Mouse (Mus musculus): ENCODE measurements around the gene Fam213b. TPM values are rescaled to one million over a fixed set of nuclear protein-coding genes. Genes with fewer than 3 reads are reported as not detected.

Gene Fam213b
- polyA plus RNA-seq, 1 experiment from 2014 or later: 57.3 TPM

GRCm38 (mm10) chr4:154895549-154895948 lies 3.4 kb downstream of the Fam213b start:
- Histone ChIP-seq H3K9ac (no peak overlapping the region), H3K27ac (no peak overlapping the region), H3K27me3 (no peaks in the 10 kb centered on the region), H3K4me3 (no peak overlapping the region), H3K4me2 (no peak overlapping the region), H3K36me3 (0 out of 2 replicates have a peak, but pooled peaks cover 6% of the 10 kb centered on the region), H3K4me1 (peaks cover 23% of the 10 kb centered on the region), H3K9me3 (no peaks in the 10 kb centered on the region)
- 72% methylated on average over 5 of the region's 5 CpGs for WGBS
- ATAC-seq (ENCODE audit: insufficient number of reproducible peaks, low FRiP score, low TSS enrichment, low read depth): no peak

GRCm38 (mm10) chr4:154890887-154891286 lies 8.0 kb downstream of the Fam213b start:
- no peaks in the 10 kb centered on the region for H3K4me1 ChIP-seq
- no peak overlapping the region for H3K4me3 ChIP-seq
- no peak for ATAC-seq (ENCODE audit: insufficient number of reproducible peaks, low FRiP score, low TSS enrichment, low read depth)
- 84% methylated on average over 14 of the region's 14 CpGs for WGBS
- H3K9ac ChIP-seq: no peak overlapping the region
- no peaks in the 10 kb centered on the region for H3K36me3 ChIP-seq
- H3K4me2 ChIP-seq: no peak overlapping the region
- H3K27me3 ChIP-seq: no peaks in the 10 kb centered on the region
- H3K27ac ChIP-seq: no peak overlapping the region
- no peaks in the 10 kb centered on the region for H3K9me3 ChIP-seq

GRCm38 (mm10) chr4:154887593-154888250 lies 11.2 kb downstream of the Fam213b start:
- no peak overlapping the region for H3K27ac ChIP-seq
- no peaks in the 10 kb centered on the region for H3K36me3 ChIP-seq
- no peak overlapping the region for H3K4me2 ChIP-seq
- no peaks in the 10 kb centered on the region for H3K9me3 ChIP-seq
- H3K4me1 ChIP-seq: no peaks in the 10 kb centered on the region
- no peak overlapping the region for H3K4me3 ChIP-seq
- 78% methylated on average over 15 of the region's 15 CpGs for WGBS
- no peaks in the 10 kb centered on the region for H3K27me3 ChIP-seq
- ATAC-seq (ENCODE audit: insufficient number of reproducible peaks, low FRiP score, low TSS enrichment, low read depth): no peak
- H3K9ac ChIP-seq: no peak overlapping the region

GRCm38 (mm10) chr4:154886876-154887592 lies 11.9 kb downstream of the Fam213b start:
- no peak for ATAC-seq (ENCODE audit: insufficient number of reproducible peaks, low FRiP score, low TSS enrichment, low read depth)
- H3K27ac ChIP-seq: no peak overlapping the region
- no peaks in the 10 kb centered on the region for H3K36me3 ChIP-seq
- no peak overlapping the region for H3K9ac ChIP-seq
- no peaks in the 10 kb centered on the region for H3K9me3 ChIP-seq
- 69% methylated on average over 13 of the region's 13 CpGs for WGBS
- no peak overlapping the region for H3K4me2 ChIP-seq
- H3K4me1 ChIP-seq: 0 out of 2 replicates have a peak, but pooled peaks cover 2% of the 10 kb centered on the region
- H3K4me3 ChIP-seq: no peak overlapping the region
- H3K27me3 ChIP-seq: no peaks in the 10 kb centered on the region

GRCm38 (mm10) chr4:154885416-154885815 lies 13.5 kb downstream of the Fam213b start:
- ATAC-seq (ENCODE audit: insufficient number of reproducible peaks, low FRiP score, low TSS enrichment, low read depth): no peak
- Histone ChIP-seq H3K4me3 (no peak overlapping the region), H3K9me3 (no peaks in the 10 kb centered on the region), H3K9ac (no peak overlapping the region), H3K27me3 (no peaks in the 10 kb centered on the region), H3K4me2 (no peak overlapping the region), H3K36me3 (no peaks in the 10 kb centered on the region), H3K27ac (no peak overlapping the region), H3K4me1 (0 out of 2 replicates have a peak, but pooled peaks cover 4% of the 10 kb centered on the region)
- 71% methylated on average over 11 of the region's 11 CpGs for WGBS

GRCm38 (mm10) chr4:154882014-154882659 lies 16.8 kb downstream of the Fam213b start:
- Histone ChIP-seq H3K4me1 (peaks cover 8% of the 10 kb centered on the region; the same call in 1 of the 2 replicates), H3K4me3 (no peak overlapping the region), H3K9ac (no peak overlapping the region), H3K36me3 (no peaks in the 10 kb centered on the region), H3K4me2 (no peak overlapping the region), H3K27ac (no peak overlapping the region), H3K9me3 (no peaks in the 10 kb centered on the region), H3K27me3 (no peaks in the 10 kb centered on the region)
- WGBS: 24% methylated on average over 14 of the region's 14 CpGs
- no peak for ATAC-seq (ENCODE audit: insufficient number of reproducible peaks, low FRiP score, low TSS enrichment, low read depth)

- ATAC-seq (ENCODE audit: insufficient number of reproducible peaks, low FRiP score, low TSS enrichment, low read depth): no peak
- Histone ChIP-seq H3K27ac (no peak overlapping the region), H3K9me3 (no peaks in the 10 kb centered on the region), H3K4me2 (no peak overlapping the region), H3K36me3 (no peaks in the 10 kb centered on the region), H3K9ac (no peak overlapping the region), H3K27me3 (peaks cover 6% of the 10 kb centered on the region), H3K4me1 (peaks cover 8% of the 10 kb centered on the region; the same call in 1 of the 2 replicates), H3K4me3 (no peak overlapping the region)
- 77% methylated on average over 6 of the region's 6 CpGs for WGBS
Measured at GRCm38 (mm10) chr4:154880730-154881129, 18.2 kb downstream of the Fam213b start.

GRCm38 (mm10) chr4:154877864-154878548 lies 20.9 kb downstream of the Fam213b start:
- peak; percentile 93 for ATAC-seq (ENCODE audit: insufficient number of reproducible peaks, low FRiP score, low TSS enrichment, low read depth)
- WGBS: 11% methylated on average over 18 of the region's 18 CpGs
- Histone ChIP-seq H3K4me3 (peak overlapping the region; percentile 33), H3K9ac (0 out of 2 replicates have a peak overlapping the region, but pooled peaks have one; percentile 5), H3K27ac (peak overlapping the region; percentile 78), H3K36me3 (no peaks in the 10 kb centered on the region), H3K27me3 (peaks cover 6% of the 10 kb centered on the region), H3K4me2 (peak overlapping the region; percentile 50), H3K9me3 (no peaks in the 10 kb centered on the region), H3K4me1 (peaks cover 8% of the 10 kb centered on the region; the same call in 1 of the 2 replicates)

GRCm38 (mm10) chr4:154873186-154873585 lies 25.7 kb downstream of the Fam213b start:
- peaks cover 12% of the 10 kb centered on the region for H3K27me3 ChIP-seq
- H3K36me3 ChIP-seq: no peaks in the 10 kb centered on the region
- no peak overlapping the region for H3K4me3 ChIP-seq
- H3K4me1 ChIP-seq: peaks cover 9% of the 10 kb centered on the region
- no peak for ATAC-seq (ENCODE audit: insufficient number of reproducible peaks, low FRiP score, low TSS enrichment, low read depth)
- H3K4me2 ChIP-seq: no peak overlapping the region
- WGBS: 61% methylated on average over 6 of the region's 6 CpGs
- no peak overlapping the region for H3K9ac ChIP-seq
- no peaks in the 10 kb centered on the region for H3K9me3 ChIP-seq
- no peak overlapping the region for H3K27ac ChIP-seq

GRCm38 (mm10) chr4:154871757-154872251 lies 27.1 kb downstream of the Fam213b start:
- WGBS: under 1% methylated on average over 13 of the region's 13 CpGs
- no peaks in the 10 kb centered on the region for H3K36me3 ChIP-seq
- peaks cover 8% of the 10 kb centered on the region for H3K4me1 ChIP-seq
- no peaks in the 10 kb centered on the region for H3K9me3 ChIP-seq
- no peak overlapping the region for H3K27ac ChIP-seq
- H3K4me2 ChIP-seq: peak overlapping the region; percentile 22; the same call in 1 of the 2 replicates
- H3K4me3 ChIP-seq: no peak overlapping the region
- no peak overlapping the region for H3K9ac ChIP-seq
- H3K27me3 ChIP-seq: peaks cover 12% of the 10 kb centered on the region
- no peak for ATAC-seq (ENCODE audit: insufficient number of reproducible peaks, low FRiP score, low TSS enrichment, low read depth)

GRCm38 (mm10) chr4:154870721-154871120 lies 28.2 kb downstream of the Fam213b start:
- ATAC-seq (ENCODE audit: insufficient number of reproducible peaks, low FRiP score, low TSS enrichment, low read depth): no peak
- no peak overlapping the region for H3K9ac ChIP-seq
- H3K4me2 ChIP-seq: no peak overlapping the region
- H3K27ac ChIP-seq: no peak overlapping the region
- WGBS: 86% methylated on average over 4 of the region's 4 CpGs
- peaks cover 8% of the 10 kb centered on the region for H3K4me1 ChIP-seq
- H3K27me3 ChIP-seq: peaks cover 6% of the 10 kb centered on the region; the same call in 1 of the 2 replicates
- no peak overlapping the region for H3K4me3 ChIP-seq
- no peaks in the 10 kb centered on the region for H3K9me3 ChIP-seq
- H3K36me3 ChIP-seq: no peaks in the 10 kb centered on the region

Measured in limb, embryonic 15.5 days (tissue).